Comparison of ENCODE assay signal across 11 mouse cellular contexts in the genomic region with DNA sequence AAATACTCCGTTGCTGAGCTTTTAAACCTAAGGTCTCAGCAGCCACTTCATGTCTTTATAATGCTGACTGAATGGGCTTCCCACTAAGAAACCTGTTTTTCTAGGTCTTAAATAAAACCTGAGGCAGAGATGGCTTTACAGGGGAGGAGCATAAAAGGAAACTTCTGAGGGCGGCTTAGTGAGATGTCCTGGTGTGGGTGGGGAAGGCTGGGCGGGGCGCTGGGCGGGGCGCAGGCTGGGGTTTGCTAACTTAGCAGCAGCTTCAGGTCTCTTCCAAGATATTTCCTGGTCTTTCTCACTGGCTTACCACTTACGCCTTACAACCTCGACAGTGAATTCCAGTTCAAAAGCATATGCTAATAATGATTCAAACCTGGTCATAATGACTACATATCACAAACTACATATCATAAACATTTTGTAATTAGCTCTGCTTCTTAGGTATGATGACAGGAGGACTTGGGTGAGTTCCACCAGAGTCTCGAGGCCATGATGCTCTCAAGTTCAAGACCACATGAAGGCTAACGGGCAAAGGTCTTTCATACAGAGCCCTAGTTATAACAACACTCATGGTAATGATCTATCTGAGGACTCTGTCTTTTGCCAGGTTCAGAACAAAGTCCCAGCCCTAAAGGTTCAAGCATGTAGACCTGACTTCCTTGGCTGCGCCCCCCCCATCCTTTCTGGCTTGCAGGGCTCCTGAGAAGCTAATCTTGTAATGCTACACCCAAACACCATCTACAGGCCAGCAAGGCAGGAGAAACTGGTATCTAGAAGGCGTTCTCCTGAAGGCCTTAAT. TPM values are rescaled to one million over a fixed set of nuclear protein-coding genes. Genes with fewer than 3 reads are reported as not detected.
A peak's percentile ranks its signal among the peaks of the same experiment; 100 is the strongest.
DNase-seq lines count a peak whose midpoint lies in the region; ATAC-seq and TF ChIP-seq lines count a peak whose summit lies in the region.
"Had no signal": no experiment of that assay in that cellular context is flagged by ENCODE, and none has a peak within 500 bp of the region (broad histone marks: within the 10 kb centered on the region; RNA-seq: fewer than 3 reads in every experiment).

No protein-coding gene starts in this region.

- H3K4me1 ChIP-seq in lung, adult 2 months (ENCODE audit: control insufficient read depth, insufficient read depth, low read length): peaks cover 2% of the 10 kb centered on the region; the same call in 1 of the 2 replicates
- peaks cover 8% of the 10 kb centered on the region; the same call in 1 of the 2 replicates for H3K4me1 ChIP-seq in embryonic facial prominence, embryonic 14.5 days (ENCODE audit: control insufficient read depth, insufficient read depth, low read length)
- 0 out of 2 replicates have a peak, but pooled peaks cover 4% of the 10 kb centered on the region for H3K4me1 ChIP-seq in stomach, embryonic 15.5 days

- H3K27ac ChIP-seq in embryonic facial prominence, embryonic 14.5 days (replicated peaks; ENCODE audit: low read depth, low read length): no peak overlapping the region
- peak overlapping the region; percentile 78; the same call in 1 of the 2 replicates for H3K27ac ChIP-seq in stomach, embryonic 15.5 days
- H3K27ac ChIP-seq: forebrain, embryonic 15.5 days had no signal

- DNase-seq in lung, postnatal 36 days: peak; percentile 21
- no peak for DNase-seq in lung, adult 2 months
- DNase-seq in embryonic facial prominence, embryonic 14.5 days (ENCODE audit: low spot score): peak; percentile 84
- peak; percentile 77 for DNase-seq in kidney, postnatal 10 days
- DNase-seq in adrenal gland, adult 8-10 months: no peak
- DNase-seq in layer of hippocampus, postnatal 14 days (ENCODE audit: low spot score in 2 of 2): no peak
- DNase-seq in layer of hippocampus, adult 9-10 months (ENCODE audit: low spot score): no peak
- DNase-seq: heart, postnatal 10 days; thymus, adult 18-20 months had no signal

- H3K4me2 ChIP-seq in embryonic facial prominence, embryonic 14.5 days (ENCODE audit: low read depth, low read length): no peak overlapping the region
- no peak overlapping the region for H3K4me2 ChIP-seq in stomach, embryonic 15.5 days
- H3K4me2 ChIP-seq: forebrain, embryonic 15.5 days had no signal

- no peaks in the 10 kb centered on the region for H3K9me3 ChIP-seq in embryonic facial prominence, embryonic 14.5 days (ENCODE audit: control insufficient read depth, low read length)
- no peaks in the 10 kb centered on the region for H3K9me3 ChIP-seq in stomach, embryonic 15.5 days
- H3K9me3 ChIP-seq: forebrain, embryonic 15.5 days had no signal

- WGBS in lung, adult 2 months: 44% methylated on average over 12 of the region's 12 CpGs
- whole genome bisulfite sequencing in embryonic facial prominence, embryonic 14.5 days: 34% methylated on average over 12 of the region's 12 CpGs
- 38% methylated on average over 12 of the region's 12 CpGs for WGBS in stomach, embryonic 15.5 days

- H3K4me3 ChIP-seq in lung, adult 2 months (replicated peaks; ENCODE audit: extremely low read depth, low read depth, low read length): no peak overlapping the region
- no peak overlapping the region for H3K4me3 ChIP-seq in embryonic facial prominence, embryonic 14.5 days (ENCODE audit: low read depth, low read length)
- H3K4me3 ChIP-seq in stomach, embryonic 15.5 days (replicated peaks): no peak overlapping the region
- H3K4me3 ChIP-seq: forebrain, embryonic 15.5 days had no signal

- H3K27me3 ChIP-seq in embryonic facial prominence, embryonic 14.5 days (replicated peaks; ENCODE audit: control insufficient read depth, insufficient read depth, low read length): no peaks in the 10 kb centered on the region
- no peaks in the 10 kb centered on the region for H3K27me3 ChIP-seq in stomach, embryonic 15.5 days (replicated peaks)
- H3K27me3 ChIP-seq: forebrain, embryonic 15.5 days had no signal

- TF ChIP-seq POLR2A in lung, adult 2 months (IDR thresholded peaks at IDR 0.05; ENCODE audit: borderline replicate concordance, extremely low read depth, low read depth, low read length): no peak

- no peaks in the 10 kb centered on the region for H3K36me3 ChIP-seq in embryonic facial prominence, embryonic 14.5 days (ENCODE audit: control insufficient read depth, insufficient read depth, low read length)
- H3K36me3 ChIP-seq in stomach, embryonic 15.5 days: no peaks in the 10 kb centered on the region
- H3K36me3 ChIP-seq: forebrain, embryonic 15.5 days had no signal

- ATAC-seq in embryonic facial prominence, embryonic 14.5 days (ENCODE audit: low read depth): peak; percentile 86
- peak; percentile 59; the same call in 1 of the 2 replicates for ATAC-seq in stomach, embryonic 15.5 days (ENCODE audit: insufficient read depth, low FRiP score, low read depth)
- ATAC-seq: forebrain, embryonic 15.5 days had no signal

- TF ChIP-seq CTCF in lung, adult 2 months (IDR thresholded peaks at IDR 0.05; ENCODE audit: insufficient read depth, low read length): no peak

- no peak overlapping the region for H3K9ac ChIP-seq in embryonic facial prominence, embryonic 14.5 days (ENCODE audit: low read depth, low read length)
- H3K9ac ChIP-seq in stomach, embryonic 15.5 days: no peak overlapping the region
- H3K9ac ChIP-seq: forebrain, embryonic 15.5 days had no signal

RNA-seq across cellular contexts. Expression of a gene that starts 30.7 kb away (rescaled TPM):
- polyA plus RNA-seq in lung, adult 2 months (2012; rRNA removed): 13.4 and 13.6 TPM in 2 replicates
- polyA plus RNA-seq in embryonic facial prominence, embryonic 14.5 days (2014; fragmentation: Nextera tagmentation; extraction: Ambion mirVana): 10.0 and 10.2 TPM in 2 replicates
- polyA plus RNA-seq in stomach, embryonic 15.5 days (2015; fragmentation: Nextera tagmentation; extraction: Ambion mirVana): 21.2 and 23.3 TPM in 2 replicates
- total RNA-seq in adrenal gland, adult 8-10 months (2022): 10 to 100 TPM; 15.5 to 35.4 (median 22.3) TPM
- 10 to 100 TPM; 71.4 to 75.2 TPM for total RNA-seq in layer of hippocampus, postnatal 14 days (2021)

Comparison
In these comparisons a context has a peak if more than half of its experiments do, and no peak if none do; other contexts are left out.
1. DNase-seq: peak in lung, postnatal 36 days (single experiment), embryonic facial prominence, embryonic 14.5 days (single experiment) and kidney, postnatal 10 days (single experiment); none in lung, adult 2 months (single experiment), adrenal gland, adult 8-10 months (single experiment), layer of hippocampus, postnatal 14 days (0 of 2) and layer of hippocampus, adult 9-10 months (single experiment).